Mouse (Mus musculus) myocyte (in vitro differentiated cells): ENCODE measurements around the gene Dnajb4.

ENCODE experiments used
- CEBPB ChIP-seq: IDR thresholded peaks from 2 replicates; pipeline ENCODE4 v1.6.1; 2011; ENCODE audit warnings: mild to moderate bottlenecking, moderate library complexity; ENCODE audit not compliant: poor library complexity, insufficient read depth, severe bottlenecking
- MAX ChIP-seq: IDR thresholded peaks from one replicate; pipeline ENCODE4 v1.6.1; 2011; ENCODE audit warnings: low read depth, mild to moderate bottlenecking, control low read depth
- MYOD1 ChIP-seq, 3 experiments: IDR thresholded peaks; one replicate each; pipeline ENCODE4 v1.6.1; 2011; ENCODE audit warnings: control low read depth in 2 of 3, low read depth in 2 of 3, mild to moderate bottlenecking in 2 of 3, moderate library complexity in 1 of 3; ENCODE audit not compliant: insufficient read length in 2 of 3, control insufficient read depth in 1 of 3
- MYOG ChIP-seq, 3 experiments: IDR thresholded peaks; one replicate each; pipeline ENCODE4 v1.6.1; 2011; ENCODE audit warnings: control low read depth in 2 of 3, low read depth in 2 of 3, mild to moderate bottlenecking in 2 of 3; ENCODE audit not compliant: insufficient read length in 2 of 3, control insufficient read depth in 1 of 3, insufficient read depth in 1 of 3
- POLR2A ChIP-seq: IDR thresholded peaks from one replicate; pipeline ENCODE4 v1.6.1; 2011; ENCODE audit warnings: low read depth, mild to moderate bottlenecking, control low read depth, moderate library complexity; ENCODE audit not compliant: insufficient read length
- REST ChIP-seq: IDR thresholded peaks from one replicate; pipeline ENCODE4 v1.6.1; 2011; ENCODE audit warnings: mild to moderate bottlenecking, control low read depth, moderate library complexity; ENCODE audit not compliant: insufficient read depth, insufficient read length
- TCF12 ChIP-seq: IDR thresholded peaks from one replicate; pipeline ENCODE4 v1.6.1; 2011; ENCODE audit warnings: mild to moderate bottlenecking, control low read depth; ENCODE audit not compliant: poor library complexity, insufficient read depth, severe bottlenecking
- TCF3 ChIP-seq: IDR thresholded peaks from one replicate; pipeline ENCODE4 v1.6.1; 2011; ENCODE audit warnings: low read depth, control low read depth; ENCODE audit not compliant: insufficient read length
- USF1 ChIP-seq: IDR thresholded peaks from one replicate; pipeline ENCODE4 v1.6.1; 2011; ENCODE audit warnings: low read depth, mild to moderate bottlenecking, control low read depth, moderate library complexity

- no peak for TF ChIP-seq POLR2A
- no peak for TF ChIP-seq MYOD1 (IDR thresholded peaks at IDR 0.05; ENCODE audit: control insufficient read depth in 1 of 3, insufficient read length in 2 of 3, low read depth in 2 of 3)
- no peak for TF ChIP-seq MYOG (IDR thresholded peaks at IDR 0.05; ENCODE audit: control insufficient read depth in 1 of 3, insufficient read depth in 1 of 3, insufficient read length in 2 of 3, low read depth in 2 of 3)
- no peak for TF ChIP-seq USF1
- no peak for TF ChIP-seq CEBPB
- no peak for TF ChIP-seq TCF12
- TF ChIP-seq MAX: no peak
- no peak for TF ChIP-seq REST
- no peak for TF ChIP-seq TCF3
These were observed 17.7 kb downstream of the Dnajb4 start for GRCm38 (mm10) chr3:152192238-152192931.
